Mouse (Mus musculus): ENCODE results near the gene Tmem59l.
A peak's percentile ranks its signal among the peaks of the same experiment; 100 is the strongest.

The Tmem59l gene

DNA sequence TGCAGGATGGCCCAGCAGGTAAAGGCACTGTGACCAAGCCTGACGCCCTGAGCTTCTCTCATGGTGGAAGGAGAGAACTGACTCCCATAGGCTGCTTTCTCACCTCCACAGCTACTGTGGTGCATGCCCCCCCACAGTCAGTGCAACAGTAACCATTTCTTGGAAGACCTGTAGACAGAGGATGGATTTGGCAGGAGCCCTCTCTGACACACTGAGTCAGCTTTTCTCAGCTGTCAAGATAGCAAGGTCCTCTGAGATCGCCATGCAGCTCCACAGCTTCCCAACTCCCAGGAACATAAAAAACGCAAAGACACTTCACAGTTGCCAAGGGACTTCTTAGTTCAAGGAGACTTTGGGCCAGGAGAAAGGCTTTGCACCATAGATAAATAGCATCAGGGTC is 28.7 kb downstream of the Tmem59l start:
- no peak for DNase-seq

GRCm38 (mm10) chr8:70457882-70458281 is 29.3 kb downstream of the Tmem59l start:
- no peak for DNase-seq

DNA sequence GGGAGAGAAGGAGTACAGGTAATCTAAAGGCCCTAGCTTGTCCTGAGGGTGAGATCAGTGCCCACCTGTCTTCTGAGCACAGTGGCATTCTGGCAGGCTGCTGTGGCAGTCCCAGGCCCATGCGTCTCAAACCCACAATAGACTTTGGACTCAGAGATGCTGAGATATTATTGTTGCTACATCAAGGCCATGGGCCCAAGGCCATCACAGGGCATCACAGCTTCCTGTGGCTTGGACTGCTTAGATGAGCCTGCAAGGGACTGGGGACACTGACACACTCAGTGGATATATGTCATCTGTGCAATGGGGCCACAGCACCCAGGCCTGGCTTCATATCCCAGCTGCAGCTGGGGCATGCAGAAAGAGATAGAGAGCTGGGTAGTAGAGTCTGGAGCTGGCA is 30.2 kb downstream of the Tmem59l start:
- DNase-seq = no peak

GRCm38 (mm10) chr8:70453852-70454251 is 33.3 kb downstream of the Tmem59l start:
- no peak for DNase-seq

DNA sequence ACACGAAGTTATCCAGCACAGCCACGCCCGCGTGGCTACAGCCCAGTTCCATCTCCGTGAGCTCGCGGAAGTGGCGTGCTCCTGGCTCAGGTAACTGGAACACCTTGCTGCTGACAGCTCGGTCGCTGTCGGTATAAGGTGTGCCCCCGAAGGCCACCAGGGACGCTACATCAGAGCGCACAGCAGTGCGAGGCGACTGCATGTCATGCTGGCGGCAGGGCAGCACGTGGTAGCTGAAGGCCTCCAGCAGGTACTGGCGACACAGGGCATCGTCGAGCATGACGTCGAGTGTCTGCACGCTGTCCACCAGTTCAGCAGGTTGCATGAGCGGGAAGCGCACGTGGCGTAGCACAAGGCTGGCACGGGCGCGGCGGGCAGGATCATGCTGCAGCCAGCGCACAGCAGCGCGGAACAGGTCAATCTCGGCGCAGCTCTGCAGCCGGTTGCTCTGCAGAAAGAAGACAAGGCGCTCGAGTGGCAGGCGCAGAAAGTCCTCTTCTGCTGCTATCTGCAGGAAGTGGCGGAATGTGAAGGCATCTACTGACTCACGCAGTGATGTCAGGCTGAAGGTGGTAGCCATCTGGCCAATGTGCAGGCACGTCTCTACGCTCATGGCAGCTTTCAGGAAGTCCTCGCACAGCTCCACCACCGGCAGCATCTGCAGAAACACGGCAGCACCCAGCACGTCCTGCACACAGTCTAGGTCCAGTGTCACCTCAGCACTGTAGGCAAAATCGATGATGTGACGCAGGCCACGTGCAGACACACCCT is 34.8 kb downstream of the Tmem59l start:
- DNase-seq = no peak

GRCm38 (mm10) chr8:70447639-70448420 is 39.3 kb downstream of the Tmem59l start:
- DNase-seq = peak; percentile 67

DNA sequence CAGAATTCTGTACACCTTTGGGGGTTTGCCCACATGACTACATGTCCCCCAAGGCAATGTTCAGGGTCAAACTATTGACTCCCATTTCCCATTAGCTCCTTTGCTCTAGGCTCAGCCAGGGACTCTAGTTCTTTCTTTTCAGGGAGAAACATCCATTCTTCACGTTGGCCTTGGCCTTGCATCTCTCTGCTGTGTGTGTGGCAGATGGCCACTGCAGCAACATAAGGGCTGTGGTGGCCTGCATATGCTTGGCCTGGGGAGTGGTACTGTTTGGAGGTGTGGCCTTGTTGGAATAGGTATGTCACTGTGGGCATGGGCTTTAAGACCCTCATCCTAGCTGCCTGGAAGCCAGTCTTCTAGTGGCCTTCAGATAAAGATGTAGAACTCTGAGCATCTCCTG is 41.2 kb downstream of the Tmem59l start:
- no peak for DNase-seq

DNA sequence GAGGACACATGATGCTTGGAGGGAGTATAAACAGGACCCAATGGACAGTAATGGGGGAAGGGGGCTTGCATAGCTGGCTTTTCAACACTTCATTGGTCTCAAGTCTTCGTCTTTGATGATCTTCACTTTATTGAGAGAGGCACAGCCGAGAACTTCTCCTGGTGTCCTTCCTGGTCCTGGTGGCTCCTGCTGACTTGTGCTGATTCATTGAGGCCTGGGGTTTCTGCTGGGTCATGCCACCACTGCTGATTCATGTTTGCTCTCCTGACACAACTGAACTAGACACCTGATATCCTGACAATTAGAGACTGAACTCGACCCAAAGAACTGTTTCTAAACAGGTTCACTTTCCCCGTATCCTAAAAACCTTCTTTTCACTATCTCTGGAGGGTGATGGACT is 43.8 kb downstream of the Tmem59l start:
- DNase-seq = no peak

- peak; percentile 52 for DNase-seq
Observed at GRCm38 (mm10) chr8:70441565-70441964, 45.6 kb downstream of the Tmem59l start.

DNA sequence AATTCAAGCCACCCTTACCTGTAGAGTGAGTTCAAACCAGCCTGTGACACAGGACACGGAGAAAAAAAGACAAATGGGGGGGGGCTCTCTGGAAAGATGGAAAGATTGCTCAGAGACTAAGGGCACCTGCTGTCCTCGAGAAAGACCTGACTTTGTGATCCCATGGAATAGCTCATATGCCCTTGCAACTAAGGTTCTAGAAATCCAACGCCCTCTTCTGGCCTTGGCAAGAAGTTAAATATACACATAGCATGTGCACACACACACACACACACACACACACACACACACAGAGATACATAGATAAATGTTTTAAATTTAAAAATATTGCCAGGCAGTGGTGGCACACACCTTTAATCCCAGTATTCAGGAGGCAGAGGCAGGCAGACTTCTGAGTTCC is 46.9 kb downstream of the Tmem59l start:
- DNase-seq = no peak

- DNase-seq = no peak
Observed at GRCm38 (mm10) chr8:70439848-70440179, 47.3 kb downstream of the Tmem59l start.

DNA sequence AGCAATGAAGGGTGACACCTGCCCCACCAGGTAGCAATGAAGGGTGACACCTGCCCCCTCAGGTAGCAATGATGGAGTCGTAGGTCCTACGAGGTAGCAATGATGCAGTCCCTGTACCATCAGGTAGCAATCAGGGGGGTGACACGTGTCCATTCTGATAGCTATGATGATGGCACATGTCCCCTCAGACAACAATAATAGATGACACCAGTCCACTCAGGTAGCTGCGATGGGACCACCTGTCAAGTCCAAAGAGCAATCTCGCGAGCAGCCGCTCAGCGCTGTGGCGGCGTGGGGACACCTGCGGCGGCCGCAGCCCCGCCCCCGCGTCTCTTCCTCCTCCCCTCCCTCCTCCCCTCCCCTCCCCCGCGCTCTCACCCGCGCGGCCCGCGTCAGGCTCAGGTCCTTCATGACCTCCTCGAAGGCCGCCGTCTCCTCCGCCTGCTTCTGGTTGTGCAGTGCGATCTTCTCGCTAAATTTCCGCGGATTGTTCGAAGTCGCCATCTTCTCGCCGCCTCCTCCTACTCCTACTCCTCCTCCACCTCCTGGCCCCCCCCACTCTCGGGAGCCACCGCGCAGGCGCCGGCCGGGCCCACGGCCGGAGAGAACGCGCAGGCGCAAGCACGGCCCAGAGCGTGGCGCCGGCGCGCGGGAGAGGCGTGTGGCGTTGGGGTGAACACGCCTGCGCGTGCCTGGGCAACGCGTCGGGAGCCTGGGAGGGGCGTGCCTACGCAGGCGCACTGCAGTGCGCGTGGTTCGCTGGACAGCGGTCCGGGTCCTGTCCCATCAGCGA is 47.9 kb downstream of the Tmem59l start, which contains the start of gene Crtc1:
TSS of gene Crtc1 (minus strand) at position 525 of the 793 bp plus-strand sequence.
- peak; percentile 98 for DNase-seq

DNA sequence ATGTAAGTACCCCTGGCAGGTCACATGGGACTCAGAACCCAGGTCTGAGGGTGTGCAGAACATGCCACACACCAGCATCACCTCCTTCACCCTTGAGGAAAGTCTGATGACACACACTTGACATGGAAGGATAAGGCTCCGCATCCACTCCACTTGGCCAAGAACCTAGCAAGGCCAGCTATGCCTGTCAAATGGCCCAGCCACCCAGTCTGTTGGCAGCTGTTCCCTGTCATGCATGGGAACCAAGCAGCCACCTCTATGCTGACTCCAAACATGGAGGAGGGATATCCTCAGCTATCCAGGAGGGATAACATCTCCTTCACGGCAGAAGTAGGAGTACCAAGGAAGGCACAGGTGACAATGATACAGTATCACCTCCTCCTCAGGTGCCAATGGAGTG is 48.7 kb downstream of the Tmem59l start:
- DNase-seq = peak; percentile 69

GRCm38 (mm10) chr8:70435156-70435555 is 52.0 kb downstream of the Tmem59l start:
- no peak for DNase-seq
